Mouse (Mus musculus) left cerebral cortex, adult 9 months (tissue): Measurements from ENCODE around the gene Zfp580.
A peak's percentile ranks its signal among the peaks of the same experiment; 100 is the strongest.

ENCODE experiments used
- DNase-seq, 2 experiments: peaks; one replicate each; pipeline ENCODE4 v3.0.0; 2022; ENCODE audit warnings: low spot score in 2 of 2

The Zfp580 gene

DNA sequence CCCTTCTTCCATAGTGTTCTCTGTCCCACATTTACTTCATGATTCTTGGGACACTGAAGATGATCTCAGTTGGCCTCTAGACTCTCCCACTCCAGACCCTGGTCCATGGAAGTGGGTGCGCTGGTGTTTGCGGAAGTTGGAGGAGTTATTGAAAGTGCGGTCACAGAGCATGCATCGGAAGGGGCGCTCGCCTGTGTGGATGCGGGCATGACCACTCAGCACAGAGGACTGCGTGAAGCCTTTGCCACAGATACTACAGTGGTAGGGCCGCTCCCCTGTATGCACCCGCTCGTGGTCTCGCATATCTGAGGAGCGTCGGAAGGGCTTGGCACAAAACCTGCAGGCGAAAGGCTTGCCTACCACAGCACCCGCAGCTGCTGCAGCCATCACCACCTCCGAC, 15.7 kb upstream of the Zfp580 start:
- no peak for DNase-seq

DNA sequence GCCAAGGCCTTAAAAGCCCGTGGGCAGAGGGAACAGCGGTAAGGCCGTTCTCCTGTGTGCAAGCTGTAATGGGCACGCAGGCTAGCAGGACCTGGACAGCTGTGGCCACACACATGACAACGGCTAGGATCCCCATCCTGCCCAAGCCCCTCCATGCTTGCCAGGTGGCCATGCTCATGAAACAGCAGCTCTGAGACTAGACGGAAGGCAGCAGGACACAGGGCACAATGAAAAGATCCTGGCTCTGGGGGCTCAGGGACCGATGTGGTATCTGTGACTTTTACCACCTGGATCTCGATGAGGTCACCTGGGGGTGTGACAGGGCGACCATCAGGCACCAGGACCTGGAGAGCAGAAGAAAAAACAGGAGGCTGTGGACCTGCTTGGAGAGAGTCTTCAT, 15.2 kb upstream of the Zfp580 start:
- no peak for DNase-seq

DNA sequence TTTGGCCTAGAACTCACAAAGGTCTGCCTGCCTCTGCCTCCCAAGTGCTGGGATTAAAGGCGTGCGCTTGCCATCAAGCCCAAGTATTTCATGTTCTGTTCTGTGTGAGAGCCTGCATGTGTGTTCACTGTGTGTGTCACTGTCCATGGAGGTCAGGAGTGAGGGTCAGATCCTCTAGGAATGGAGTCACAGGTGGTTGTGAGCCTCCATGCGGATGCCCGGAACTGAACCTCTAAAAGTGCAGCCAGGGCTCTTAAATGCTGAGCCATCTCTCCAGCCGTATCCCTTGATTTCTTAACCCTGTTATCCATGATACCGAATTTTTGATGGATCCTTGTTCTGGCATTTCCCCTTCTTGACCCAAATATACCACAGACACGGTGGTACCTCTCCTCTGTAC, 14.3 kb upstream of the Zfp580 start:
- no peak for DNase-seq

GRCm38 (mm10) chr7:5037467-5037866, 13.9 kb upstream of the Zfp580 start:
- DNase-seq = no peak

- DNase-seq = peak; percentile 75 to 93
Observed at GRCm38 (mm10) chr7:5038109-5038732, 13.1 kb upstream of the Zfp580 start, which contains the start of gene Zfp784. Gene Zfp784 (minus strand): TSS chr7:5038446.

GRCm38 (mm10) chr7:5038940-5039339, 12.4 kb upstream of the Zfp580 start:
- DNase-seq = no peak

DNA sequence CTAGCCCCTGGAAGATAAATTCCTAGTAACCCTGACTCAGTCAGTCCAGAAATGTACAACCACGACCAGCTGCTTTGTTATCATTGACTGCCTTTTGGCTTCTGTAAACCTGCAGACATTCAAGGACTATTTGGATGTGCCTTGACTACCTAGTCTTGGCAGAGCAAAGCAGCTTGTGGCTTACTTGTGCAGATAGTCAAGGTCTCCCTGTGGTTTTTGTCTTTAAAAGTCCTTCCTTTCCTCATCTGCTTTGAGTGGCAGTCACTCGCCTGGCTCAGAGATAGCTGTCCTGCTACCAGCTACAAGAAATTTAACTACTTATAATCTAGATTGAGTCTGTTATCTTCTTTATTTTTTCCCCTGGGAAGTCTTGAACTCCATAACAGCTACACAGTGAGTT, 6.4 kb upstream of the Zfp580 start:
- no peak for DNase-seq

GRCm38 (mm10) chr7:5046112-5046511, 5.2 kb upstream of the Zfp580 start:
- DNase-seq = no peak

DNA sequence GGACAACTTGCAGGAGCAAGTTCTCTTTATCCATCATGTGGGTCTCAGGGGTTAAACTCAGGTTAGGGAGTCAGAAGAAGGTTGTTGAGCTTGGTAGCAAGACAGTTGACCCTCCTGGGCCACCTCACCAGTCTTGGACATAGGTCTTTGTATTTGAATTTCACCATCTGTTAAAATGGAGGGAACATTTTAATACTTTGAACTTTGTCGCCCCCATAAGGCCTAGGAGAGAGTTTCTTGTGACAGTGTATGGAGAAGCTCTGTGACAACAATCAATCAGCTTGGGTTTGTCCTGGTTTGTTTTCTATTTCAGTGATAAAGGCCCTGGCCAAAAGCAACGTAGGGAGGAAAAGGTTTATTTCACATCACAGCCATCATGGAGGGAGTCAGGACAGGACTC, 4.0 kb upstream of the Zfp580 start:
- DNase-seq = no peak

DNA sequence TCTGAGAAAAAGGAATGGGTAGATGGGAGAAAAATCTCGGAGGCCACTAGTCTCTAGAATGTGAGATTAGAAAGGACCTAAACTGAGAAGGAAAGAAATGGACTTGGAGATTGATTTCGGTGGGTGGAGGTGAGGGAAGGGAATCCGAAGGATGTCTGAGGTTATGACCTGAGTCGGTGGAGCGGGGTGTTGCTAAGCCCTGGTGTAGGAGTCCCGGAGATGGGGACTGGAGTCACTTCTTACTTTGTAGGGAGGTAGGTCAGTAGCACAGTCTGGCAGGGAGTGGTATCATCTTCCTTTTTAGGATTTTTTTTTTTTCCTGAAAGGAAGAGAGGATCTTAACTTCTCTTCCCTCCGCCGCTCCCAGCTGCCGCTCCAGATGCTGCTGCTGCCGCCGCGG, 1.1 kb downstream of the Zfp580 start:
- DNase-seq = no peak

GRCm38 (mm10) chr7:5052931-5053343, 1.6 kb downstream of the Zfp580 start:
- no peak for DNase-seq

- no peak for DNase-seq
Observed at GRCm38 (mm10) chr7:5053456-5054179, 2.3 kb downstream of the Zfp580 start.

DNA sequence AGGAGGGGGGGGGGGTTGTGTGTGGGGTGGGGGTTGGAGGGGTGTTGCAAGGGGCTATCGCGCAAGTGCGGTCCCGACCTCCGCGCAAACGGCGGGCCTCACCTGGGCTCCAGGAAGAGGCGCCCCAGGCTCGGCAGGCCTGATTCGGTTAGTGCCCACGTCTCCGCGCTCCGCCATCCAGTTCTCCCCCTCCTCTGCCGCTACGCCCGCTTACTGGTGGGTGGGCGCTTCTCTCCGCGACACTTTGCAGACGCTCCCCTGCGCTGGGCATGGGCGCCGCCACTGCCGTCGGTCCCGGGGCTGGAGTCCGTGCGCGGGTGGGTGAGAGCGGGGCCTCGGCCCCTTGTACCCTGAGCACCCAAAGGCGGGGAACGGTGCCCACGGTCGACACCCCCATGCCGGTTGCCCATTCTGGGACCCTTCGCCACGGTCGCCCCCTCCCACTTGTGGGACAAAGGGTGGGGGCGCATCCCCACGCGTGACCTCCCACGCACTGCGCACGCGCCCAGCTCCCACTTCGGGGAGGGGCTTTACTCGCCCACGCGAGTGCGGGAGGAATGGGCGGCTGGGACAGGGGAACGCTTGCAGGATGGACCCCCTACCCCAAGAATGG, 5.4 kb downstream of the Zfp580 start:
- DNase-seq = no peak

DNA sequence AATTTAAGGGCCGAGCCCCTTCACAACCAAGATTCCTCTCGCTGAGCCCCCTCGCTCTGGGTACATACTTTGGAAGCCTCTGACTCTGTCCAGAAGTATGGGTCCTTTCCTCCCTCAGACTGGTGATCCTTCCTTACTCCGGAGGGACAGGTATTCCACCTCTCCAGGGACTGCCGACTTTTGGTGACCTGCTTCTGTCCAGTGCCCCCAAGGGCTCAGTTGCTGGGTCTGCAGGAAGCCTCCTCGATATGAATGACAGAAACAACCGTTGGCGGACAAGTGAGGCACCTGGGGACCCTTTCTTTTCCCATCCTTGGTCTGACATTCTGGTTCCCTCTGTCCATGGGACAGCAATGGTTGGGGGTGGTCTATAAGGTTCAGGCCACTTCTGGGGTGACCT, 6.0 kb downstream of the Zfp580 start:
- DNase-seq = no peak

DNA sequence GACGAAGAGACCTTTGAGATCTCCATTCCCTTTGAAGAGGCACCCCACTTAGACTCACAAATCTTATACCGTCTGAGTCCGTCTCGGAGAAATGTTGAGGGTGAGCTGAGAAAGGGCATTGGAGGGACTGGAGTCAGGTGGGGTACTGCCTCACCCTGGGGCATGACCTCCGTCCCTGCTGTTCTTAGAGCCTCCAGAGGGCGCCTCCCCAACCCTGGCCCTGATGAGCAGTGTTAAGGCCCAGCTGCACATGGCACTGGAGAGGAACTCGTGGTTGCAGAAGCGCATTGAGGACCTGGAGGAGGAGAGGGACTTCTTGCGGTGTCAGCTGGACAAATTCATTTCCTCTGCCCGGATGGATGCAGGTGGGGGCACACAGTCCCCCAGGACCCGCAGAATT, 6.5 kb downstream of the Zfp580 start:
- DNase-seq = no peak

- DNase-seq = no peak
Observed at GRCm38 (mm10) chr7:5058631-5059030, 7.3 kb downstream of the Zfp580 start.

GRCm38 (mm10) chr7:5059421-5059820, 8.1 kb downstream of the Zfp580 start:
- DNase-seq = no peak

- DNase-seq = peak in 1 of 2 experiments; percentile 81
Observed at GRCm38 (mm10) chr7:5060239-5060731, 8.9 kb downstream of the Zfp580 start.

DNA sequence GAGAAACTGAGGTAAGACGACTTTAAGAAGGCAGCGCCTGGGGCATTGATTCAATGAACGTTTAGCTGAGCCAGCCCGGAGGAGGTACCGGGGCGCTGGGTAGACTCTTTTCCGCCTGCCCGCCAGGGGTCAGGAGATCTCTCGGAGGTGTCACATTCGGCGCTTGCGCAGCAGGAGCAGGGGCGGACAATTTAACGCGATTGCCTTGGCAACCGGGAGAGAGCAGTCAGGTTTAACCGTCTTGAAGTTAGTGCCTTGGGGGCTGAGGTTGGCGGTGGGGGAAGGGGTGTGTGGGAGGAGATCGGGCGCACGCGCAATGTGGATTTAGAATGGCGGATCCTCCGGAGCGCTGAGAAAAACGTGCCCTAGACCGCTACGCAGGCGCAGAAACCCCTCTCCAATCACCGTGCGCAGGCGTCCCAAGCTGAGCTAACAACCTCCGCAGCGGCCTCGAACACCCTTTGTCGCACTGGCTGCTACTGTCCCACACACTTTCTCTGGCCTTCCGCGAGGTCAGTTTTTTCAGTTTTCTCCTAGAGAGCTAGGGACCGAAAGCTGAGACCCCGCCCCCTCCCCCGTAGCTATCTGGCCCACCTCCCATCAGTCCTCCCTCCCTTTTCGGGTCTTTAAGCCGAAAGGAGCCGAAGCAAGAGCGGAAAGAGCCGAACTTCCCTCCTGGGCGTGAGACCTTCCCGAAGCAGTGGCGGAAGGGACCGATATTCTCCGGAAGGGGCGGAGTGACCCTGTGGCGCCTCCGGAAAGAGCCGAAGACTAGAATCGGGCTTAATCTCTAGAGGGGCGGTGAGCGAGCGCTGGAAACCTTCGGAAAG, 9.8 kb downstream of the Zfp580 start:
- peak; percentile 96 to 99 for DNase-seq

DNA sequence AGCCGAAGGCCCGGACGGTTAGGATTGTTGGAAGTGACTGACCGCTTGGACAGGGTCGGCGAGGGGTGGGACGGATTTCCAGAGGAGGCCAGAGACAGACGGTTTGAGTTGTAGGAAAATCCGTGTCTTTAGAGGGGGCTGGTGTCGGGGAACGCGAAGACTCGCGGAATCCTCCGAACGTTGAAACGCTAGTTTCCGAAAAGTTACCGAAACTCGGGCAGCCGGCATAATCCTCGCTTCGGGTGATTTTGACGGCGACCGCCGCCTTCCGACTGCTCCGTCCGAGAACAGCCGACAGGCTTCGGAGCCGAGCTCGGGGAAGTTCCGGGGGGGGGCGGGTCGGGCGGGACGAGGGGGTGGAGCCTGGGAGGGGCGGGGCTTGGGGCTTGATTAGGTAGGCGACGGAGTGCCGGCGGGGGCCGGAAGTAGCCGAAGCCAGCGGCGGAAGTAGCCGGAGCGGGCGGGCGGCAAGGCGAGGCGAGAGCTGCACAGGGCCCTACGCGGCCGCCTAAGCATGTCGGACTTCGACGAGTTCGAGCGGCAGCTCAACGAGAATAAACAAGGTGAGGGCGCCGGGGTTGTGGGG, 10.5 kb downstream of the Zfp580 start, which contains the start of gene U2af2:
Gene U2af2, plus strand, starts transcription at position 370 of the 586 bp plus-strand sequence.
- peak; percentile 82 to 87 for DNase-seq

GRCm38 (mm10) chr7:5062360-5063001, 11.1 kb downstream of the Zfp580 start:
- DNase-seq = no peak
